Mouse (Mus musculus) CD8-positive naive resting alpha-beta T cell, adult 2 months (primary cell): ENCODE data around the gene Srgap3.

ENCODE experiments used
- DNase-seq, 2 experiments: peaks; one replicate each; pipeline ENCODE4 v3.0.0; 2022; ENCODE audit warnings: low read depth in 2 of 2, low spot score in 2 of 2

The Srgap3 gene

DNA sequence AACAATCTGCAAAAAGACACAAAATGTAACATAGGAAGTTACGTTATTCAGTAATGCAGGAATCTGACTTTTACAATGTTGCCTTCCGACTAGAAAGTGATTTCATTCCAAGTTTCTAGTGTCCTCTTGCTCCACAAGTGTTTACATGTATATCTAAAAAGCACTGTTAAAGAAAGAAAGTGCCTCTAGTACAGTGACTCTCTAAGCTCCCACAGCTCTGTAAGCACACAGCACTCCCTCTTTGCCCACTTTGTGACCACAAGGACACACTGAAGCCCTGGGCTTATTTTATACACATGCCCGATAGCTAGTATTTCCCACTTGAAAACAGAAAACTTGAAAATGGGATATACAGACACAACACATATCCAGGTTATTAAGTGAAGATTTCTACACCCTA, 259.0 kb downstream of the Srgap3 start:
- no peak for DNase-seq

DNA sequence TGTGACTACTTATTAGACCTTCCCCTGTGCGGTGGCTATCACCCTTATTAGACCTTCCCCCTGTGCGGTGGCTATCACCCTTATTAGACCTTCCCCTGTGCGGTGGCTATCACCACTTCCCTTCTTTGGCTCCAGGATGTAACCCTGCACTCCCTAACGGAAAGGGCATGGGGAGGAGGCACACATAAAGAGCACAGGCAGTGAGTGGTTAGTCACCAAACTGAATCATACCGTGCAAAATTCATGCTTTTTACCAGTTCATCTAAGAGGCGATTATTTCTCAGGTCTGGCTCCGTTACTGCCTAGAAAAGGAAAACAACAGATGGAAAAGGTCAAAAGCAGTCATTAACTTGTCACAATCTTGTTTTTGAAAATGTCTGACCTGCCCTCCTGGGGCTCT, 260.6 kb downstream of the Srgap3 start:
- no peak for DNase-seq

GRCm38 (mm10) chr6:112684065-112684464, 263.0 kb downstream of the Srgap3 start:
- DNase-seq, result no peak
